Mouse (Mus musculus): Measurements from ENCODE around the gene Scn5a. TPM values are rescaled to one million over a fixed set of nuclear protein-coding genes. Genes with fewer than 3 reads are reported as not detected.

Scn5a gene
- total and polyA plus RNA-seq, 3 experiments, result 101 to 173 (median 161) TPM

- no peak overlapping the region for H3K4me3 ChIP-seq
These were observed 7.4 kb downstream of the Scn5a start for GRCm38 (mm10) chr9:119571411-119571888.

GRCm38 (mm10) chr9:119570652-119571051, 8.2 kb downstream of the Scn5a start:
- H3K36me3 ChIP-seq (ENCODE audit: control insufficient read depth, insufficient read depth, low read length), result no peaks in the 10 kb centered on the region
- WGBS, result 14% methylated on average over 9 of the region's 9 CpGs
- no peak overlapping the region for H3K9ac ChIP-seq (ENCODE audit: low read depth, low read length)
- H3K27me3 ChIP-seq (ENCODE audit: control insufficient read depth, insufficient read depth, low read length), result no peaks in the 10 kb centered on the region
- no peaks in the 10 kb centered on the region; the same call in 1 of the 2 replicates for H3K79me2 ChIP-seq (replicated peaks; ENCODE audit: control insufficient read depth, insufficient read depth, low read length)
- peaks cover 4% of the 10 kb centered on the region; the same call in 1 of the 2 replicates for H3K4me1 ChIP-seq (ENCODE audit: control insufficient read depth, insufficient read depth, low read length)
- peak in 1 of 2 experiments; percentile 62 for DNase-seq
- H3K4me3 ChIP-seq, result no peak overlapping the region
- intact Hi-C loops (cut with DNase I), result loop anchor here (10.0 kb wide), 1 partner anchor 56 kb away; no protein-coding TSS in a partner anchor
- peak overlapping the region; percentile 43; the same call in 1 of the 2 replicates for H3K27ac ChIP-seq
- TF ChIP-seq EP300 (IDR thresholded peaks at IDR 0.05; ENCODE audit: insufficient read depth, low read depth, low read length), result no peak
- TF ChIP-seq CTCF (IDR thresholded peaks at IDR 0.05), result no peak

More at GRCm38 (mm10) chr9:119571411-119571888, 7.4 kb downstream of the Scn5a start:
- WGBS, result 7% methylated on average over 15 of the region's 15 CpGs
- Histone ChIP-seq H3K9ac (ENCODE audit: low read depth, low read length) (peak overlapping the region; percentile 36; the same call in 1 of the 2 replicates), H3K36me3 (ENCODE audit: control insufficient read depth, insufficient read depth, low read length) (no peaks in the 10 kb centered on the region), H3K27ac (peak overlapping the region; percentile 43; the same call in 1 of the 2 replicates), H3K79me2 (replicated peaks; ENCODE audit: control insufficient read depth, insufficient read depth, low read length) (no peaks in the 10 kb centered on the region; the same call in 1 of the 2 replicates), H3K4me1 (ENCODE audit: control insufficient read depth, insufficient read depth, low read length) (peaks cover 4% of the 10 kb centered on the region; the same call in 1 of the 2 replicates), H3K27me3 (ENCODE audit: control insufficient read depth, insufficient read depth, low read length) (no peaks in the 10 kb centered on the region)
- intact Hi-C loops (cut with DNase I), result loop anchor here (10.0 kb wide), 1 partner anchor 57 kb away; no protein-coding TSS in a partner anchor
- no peak for DNase-seq
- TF ChIP-seq EP300 (IDR thresholded peaks at IDR 0.05; ENCODE audit: insufficient read depth, low read depth, low read length) (no peak), POLR2A (IDR thresholded peaks at IDR 0.05; ENCODE audit: insufficient read depth, low read depth, low read length) (no peak), CTCF (IDR thresholded peaks at IDR 0.05) (no peak)

- no peaks in the 10 kb centered on the region; the same call in 1 of the 2 replicates for H3K79me2 ChIP-seq (replicated peaks; ENCODE audit: control insufficient read depth, insufficient read depth, low read length)
- H3K27ac ChIP-seq, result no peak overlapping the region
- H3K4me3 ChIP-seq, result no peak overlapping the region
- peaks cover 7% of the 10 kb centered on the region for H3K4me1 ChIP-seq (ENCODE audit: control insufficient read depth, insufficient read depth, low read length)
- TF ChIP-seq POLR2A (IDR thresholded peaks at IDR 0.05; ENCODE audit: insufficient read depth, low read depth, low read length) (no peak), EP300 (IDR thresholded peaks at IDR 0.05; ENCODE audit: insufficient read depth, low read depth, low read length) (no peak), CTCF (IDR thresholded peaks at IDR 0.05) (no peak)
- H3K27me3 ChIP-seq (ENCODE audit: control insufficient read depth, insufficient read depth, low read length), result no peaks in the 10 kb centered on the region
- H3K36me3 ChIP-seq (ENCODE audit: control insufficient read depth, insufficient read depth, low read length), result no peaks in the 10 kb centered on the region
- no peak for DNase-seq
- intact Hi-C loops (cut with DNase I), result no loop called here
- WGBS, result 40% methylated on average over 8 of the region's 8 CpGs
- H3K9ac ChIP-seq (ENCODE audit: low read depth, low read length), result no peak overlapping the region
These were observed 10.1 kb downstream of the Scn5a start for GRCm38 (mm10) chr9:119568732-119569131.

- no peak for TF ChIP-seq CTCF (IDR thresholded peaks at IDR 0.05)
- TF ChIP-seq POLR2A (IDR thresholded peaks at IDR 0.05; ENCODE audit: insufficient read depth, low read depth, low read length), result no peak
- no peak for TF ChIP-seq EP300 (IDR thresholded peaks at IDR 0.05; ENCODE audit: insufficient read depth, low read depth, low read length)
- Histone ChIP-seq H3K4me1 (ENCODE audit: control insufficient read depth, insufficient read depth, low read length) (peaks cover 7% of the 10 kb centered on the region), H3K4me3 (no peak overlapping the region), H3K9ac (ENCODE audit: low read depth, low read length) (no peak overlapping the region), H3K79me2 (replicated peaks; ENCODE audit: control insufficient read depth, insufficient read depth, low read length) (no peaks in the 10 kb centered on the region; the same call in 1 of the 2 replicates), H3K27ac (no peak overlapping the region), H3K36me3 (ENCODE audit: control insufficient read depth, insufficient read depth, low read length) (no peaks in the 10 kb centered on the region), H3K27me3 (ENCODE audit: control insufficient read depth, insufficient read depth, low read length) (no peaks in the 10 kb centered on the region)
- 66% methylated on average over 5 of the region's 5 CpGs for WGBS
- no peak for DNase-seq
- intact Hi-C loops (cut with DNase I), result no loop called here
These were observed 11.0 kb downstream of the Scn5a start for GRCm38 (mm10) chr9:119567800-119568199.

GRCm38 (mm10) chr9:119566214-119566613, 12.6 kb downstream of the Scn5a start:
- Histone ChIP-seq H3K36me3 (ENCODE audit: control insufficient read depth, insufficient read depth, low read length) (no peaks in the 10 kb centered on the region), H3K4me1 (ENCODE audit: control insufficient read depth, insufficient read depth, low read length) (peaks cover 11% of the 10 kb centered on the region), H3K9ac (ENCODE audit: low read depth, low read length) (no peak overlapping the region), H3K79me2 (replicated peaks; ENCODE audit: control insufficient read depth, insufficient read depth, low read length) (no peaks in the 10 kb centered on the region; the same call in 1 of the 2 replicates), H3K27ac (no peak overlapping the region), H3K4me3 (no peak overlapping the region), H3K27me3 (ENCODE audit: control insufficient read depth, insufficient read depth, low read length) (no peaks in the 10 kb centered on the region)
- DNase-seq, result no peak
- intact Hi-C loops (cut with DNase I), result no loop called here
- 23% methylated on average over 10 of the region's 10 CpGs for WGBS
- TF ChIP-seq POLR2A (IDR thresholded peaks at IDR 0.05; ENCODE audit: insufficient read depth, low read depth, low read length), result no peak
- TF ChIP-seq EP300 (IDR thresholded peaks at IDR 0.05; ENCODE audit: insufficient read depth, low read depth, low read length), result no peak
- TF ChIP-seq CTCF (IDR thresholded peaks at IDR 0.05), result no peak

- no peak overlapping the region for H3K4me3 ChIP-seq
- DNase-seq, result no peak
- no peak for TF ChIP-seq CTCF (IDR thresholded peaks at IDR 0.05)
- no peak for TF ChIP-seq EP300 (IDR thresholded peaks at IDR 0.05; ENCODE audit: insufficient read depth, low read depth, low read length)
- TF ChIP-seq POLR2A (IDR thresholded peaks at IDR 0.05; ENCODE audit: insufficient read depth, low read depth, low read length), result no peak
- H3K9ac ChIP-seq (ENCODE audit: low read depth, low read length), result no peak overlapping the region
- no peaks in the 10 kb centered on the region for H3K27me3 ChIP-seq (ENCODE audit: control insufficient read depth, insufficient read depth, low read length)
- peaks cover 11% of the 10 kb centered on the region for H3K4me1 ChIP-seq (ENCODE audit: control insufficient read depth, insufficient read depth, low read length)
- intact Hi-C loops (cut with DNase I), result no loop called here
- no peaks in the 10 kb centered on the region; the same call in 1 of the 2 replicates for H3K79me2 ChIP-seq (replicated peaks; ENCODE audit: control insufficient read depth, insufficient read depth, low read length)
- 57% methylated on average over 6 of the region's 6 CpGs for WGBS
- H3K27ac ChIP-seq, result no peak overlapping the region
- H3K36me3 ChIP-seq (ENCODE audit: control insufficient read depth, insufficient read depth, low read length), result no peaks in the 10 kb centered on the region
These were observed 14.0 kb downstream of the Scn5a start for GRCm38 (mm10) chr9:119564803-119565202.
